Mouse (Mus musculus) limb, embryonic 13.5 days (tissue): ENCODE measurements around the gene Abca4. TPM values are rescaled to one million over a fixed set of nuclear protein-coding genes. Genes with fewer than 3 reads are reported as not detected.

Source experiments
- ATAC-seq: fragments of 200-750 bp; cut with Nextera tagmentation; 2 replicates; pipeline ENCODE4 v1.8.0; 2017; ENCODE audit warnings: low read depth, moderate number of reproducible peaks, moderate TSS enrichment; ENCODE audit not compliant: low FRiP score
- H3K27ac ChIP-seq: fragments of 300-500 bp; sonication (generic); 2 replicates; pipeline ENCODE4 v1.5.1; 2015; ENCODE audit warnings: inconsistent platforms, mild to moderate bottlenecking, moderate library complexity
- H3K27me3 ChIP-seq: fragments of 300-500 bp; sonication (generic); 2 replicates; pipeline ENCODE4 v1.6.1; 2015; ENCODE audit warnings: mild to moderate bottlenecking, inconsistent platforms
- H3K36me3 ChIP-seq: fragments of 300-500 bp; sonication (generic); 2 replicates; pipeline ENCODE4 v1.6.1; 2015; ENCODE audit warnings: inconsistent platforms, mild to moderate bottlenecking, moderate library complexity
- H3K4me1 ChIP-seq: fragments of 300-500 bp; sonication (generic); 2 replicates; pipeline ENCODE4 v1.6.1; 2015; ENCODE audit warnings: inconsistent platforms
- H3K4me2 ChIP-seq: fragments of 300-500 bp; sonication (generic); replicated peaks from 2 replicates; pipeline ENCODE4 v1.6.1; 2015; ENCODE audit warnings: inconsistent platforms, mild to moderate bottlenecking, moderate library complexity
- H3K4me3 ChIP-seq: fragments of 300-500 bp; sonication (generic); 2 replicates; pipeline ENCODE4 v1.5.1; 2015; ENCODE audit warnings: moderate library complexity, mild to moderate bottlenecking, inconsistent platforms
- H3K9ac ChIP-seq: fragments of 300-500 bp; sonication (generic); 2 replicates; pipeline ENCODE4 v1.6.1; 2015; ENCODE audit warnings: mild to moderate bottlenecking, inconsistent platforms
- H3K9me3 ChIP-seq: fragments of 300-500 bp; sonication (generic); 2 replicates; pipeline ENCODE4 v1.6.1; 2016; ENCODE audit warnings: inconsistent platforms
- WGBS: fragments of 180-500 bp; shearing (Covaris S2); methylation state at CpG from one replicate; pipeline ENCODE4 v1.1.7; 2015; 5-methylcytosine and 5-hydroxymethylcytosine counted together
- polyA plus RNA-seq: library from polyadenylated mRNA; unstranded; fragments of >200 nt; fragmentation: Nextera tagmentation; extraction: Ambion mirVana; gene quantifications from 2 replicates; pipeline ENCODE4 v1.2.1, GENCODE M21; 2015

Gene Abca4
- polyA plus RNA-seq, 1 experiment from 2014 or later = 0.83 TPM

DNA sequence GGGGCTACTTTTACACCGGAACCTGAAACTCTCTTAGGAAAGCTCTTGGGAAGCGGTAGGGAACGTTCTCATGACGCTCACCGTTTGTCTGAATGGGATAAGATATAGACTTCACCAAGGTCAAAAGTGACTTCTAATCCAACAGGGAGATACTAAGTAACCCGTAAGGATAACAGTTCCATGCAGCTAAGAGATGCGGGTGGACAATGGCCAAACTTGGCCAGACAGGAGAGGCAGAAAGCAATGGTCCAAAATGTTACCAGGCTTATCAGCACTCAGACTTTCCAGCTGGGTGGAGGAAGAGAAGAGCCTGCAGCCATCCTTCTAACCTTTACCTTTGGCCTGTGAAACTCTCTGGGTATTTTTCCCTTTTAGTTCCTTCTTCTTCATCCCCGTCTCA is 16.5 kb upstream of the Abca4 start:
- Histone ChIP-seq H3K9ac (no peak overlapping the region), H3K27me3 (no peaks in the 10 kb centered on the region), H3K9me3 (no peaks in the 10 kb centered on the region), H3K36me3 (no peaks in the 10 kb centered on the region), H3K4me1 (0 out of 2 replicates have a peak, but pooled peaks cover 5% of the 10 kb centered on the region), H3K27ac (no peak overlapping the region; the same call in 1 of the 2 replicates), H3K4me2 (no peak overlapping the region), H3K4me3 (no peak overlapping the region)
- ATAC-seq = no peak
- 94% methylated on average over 8 of the region's 8 CpGs for WGBS

DNA sequence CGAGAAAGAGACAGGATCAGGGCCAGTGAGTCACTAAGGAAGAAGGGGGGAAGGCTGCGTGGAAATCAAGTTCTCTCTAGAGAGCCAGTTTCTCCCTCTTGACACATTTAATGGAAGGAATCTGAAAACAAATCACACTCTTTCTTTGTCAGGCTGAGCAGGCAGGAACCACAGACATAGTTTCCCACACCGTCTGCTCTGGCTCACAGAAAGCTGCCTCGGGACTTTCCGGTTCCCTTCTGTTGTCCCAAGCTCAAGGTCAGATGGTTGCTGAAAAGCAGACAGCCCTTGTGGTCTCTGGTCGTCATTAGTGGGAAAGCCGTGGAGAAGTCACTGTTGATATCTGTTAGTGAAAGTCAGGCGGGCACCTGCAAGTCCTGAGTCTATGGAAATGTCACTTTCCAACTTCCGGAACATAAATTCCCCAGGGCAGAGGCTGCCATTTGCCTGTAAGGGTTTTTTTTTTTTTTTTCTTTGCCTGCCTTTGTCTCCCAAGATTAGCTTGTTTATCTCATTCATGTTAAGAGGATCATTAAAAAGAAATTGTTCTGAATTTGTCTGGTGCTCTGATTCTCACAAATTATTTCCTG is 10.9 kb upstream of the Abca4 start:
- peak overlapping the region; percentile 22; the same call in 1 of the 2 replicates for H3K27ac ChIP-seq
- 39% methylated on average over 9 of the region's 9 CpGs for WGBS
- H3K27me3 ChIP-seq = no peaks in the 10 kb centered on the region

DNA sequence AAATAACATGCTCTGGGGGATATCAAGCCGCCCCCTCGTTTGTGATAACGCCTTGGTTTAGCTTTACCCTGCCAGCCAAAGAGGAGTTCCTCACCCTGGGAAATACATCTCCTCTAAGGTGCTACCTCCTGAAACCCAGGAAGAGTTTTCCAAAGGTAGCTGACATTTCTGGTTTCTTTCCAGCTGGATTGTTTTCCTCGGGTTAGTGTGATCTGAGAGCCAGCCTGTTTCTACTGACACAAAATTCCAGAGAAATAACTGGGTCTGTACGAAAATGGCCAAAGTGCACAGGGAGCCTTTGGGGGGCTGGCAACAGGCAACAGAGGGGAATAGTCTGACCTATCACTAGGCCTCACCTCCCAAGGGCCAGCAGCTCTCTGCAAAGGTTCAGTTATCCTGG is 10.0 kb upstream of the Abca4 start:
- H3K36me3 ChIP-seq = no peaks in the 10 kb centered on the region
- H3K27ac ChIP-seq = no peak overlapping the region
- H3K4me3 ChIP-seq = no peak overlapping the region
- peaks cover 7% of the 10 kb centered on the region; the same call in 1 of the 2 replicates for H3K9me3 ChIP-seq
- H3K4me1 ChIP-seq = peaks cover 17% of the 10 kb centered on the region; the same call in 1 of the 2 replicates
- no peak for ATAC-seq
- H3K4me2 ChIP-seq = no peak overlapping the region
- no peaks in the 10 kb centered on the region for H3K27me3 ChIP-seq
- H3K9ac ChIP-seq = no peak overlapping the region
- 76% methylated on average over 5 of the region's 5 CpGs for WGBS

More for the DNA sequence above, 10.9 kb upstream of the Abca4 start:
- peaks cover 7% of the 10 kb centered on the region; the same call in 1 of the 2 replicates for H3K9me3 ChIP-seq
- H3K4me1 ChIP-seq = peaks cover 17% of the 10 kb centered on the region; the same call in 1 of the 2 replicates
- no peak for ATAC-seq
- no peak overlapping the region for H3K9ac ChIP-seq
- no peaks in the 10 kb centered on the region for H3K36me3 ChIP-seq
- no peak overlapping the region for H3K4me2 ChIP-seq
- no peak overlapping the region for H3K4me3 ChIP-seq

DNA sequence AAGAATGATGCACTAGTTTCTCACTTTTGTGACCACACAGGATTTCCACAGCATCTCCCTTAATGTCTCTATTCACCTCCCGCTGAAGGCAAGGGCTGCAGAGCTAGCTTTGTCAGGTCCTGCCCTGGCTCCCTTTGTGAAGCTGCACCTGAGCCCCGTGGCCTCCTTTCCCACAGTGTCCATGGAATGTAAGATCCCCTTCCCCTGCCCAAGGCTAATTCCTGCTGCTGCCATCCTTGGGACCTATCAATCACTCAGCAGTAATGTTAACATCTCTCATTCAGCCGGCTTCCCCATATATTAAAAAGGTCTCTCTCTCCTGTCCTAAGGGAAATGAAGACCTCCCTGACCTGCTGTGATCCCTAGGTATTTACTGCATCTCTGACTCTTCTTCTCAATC is 9.2 kb upstream of the Abca4 start:
- no peaks in the 10 kb centered on the region for H3K27me3 ChIP-seq
- WGBS = 62% methylated on average over 3 of the region's 3 CpGs
- H3K36me3 ChIP-seq = no peaks in the 10 kb centered on the region
- H3K9me3 ChIP-seq = peaks cover 7% of the 10 kb centered on the region; the same call in 1 of the 2 replicates
- H3K4me1 ChIP-seq = peaks cover 17% of the 10 kb centered on the region; the same call in 1 of the 2 replicates
- H3K4me3 ChIP-seq = no peak overlapping the region
- H3K27ac ChIP-seq = no peak overlapping the region; the same call in 1 of the 2 replicates
- H3K9ac ChIP-seq = no peak overlapping the region
- no peak overlapping the region for H3K4me2 ChIP-seq
- ATAC-seq = no peak

DNA sequence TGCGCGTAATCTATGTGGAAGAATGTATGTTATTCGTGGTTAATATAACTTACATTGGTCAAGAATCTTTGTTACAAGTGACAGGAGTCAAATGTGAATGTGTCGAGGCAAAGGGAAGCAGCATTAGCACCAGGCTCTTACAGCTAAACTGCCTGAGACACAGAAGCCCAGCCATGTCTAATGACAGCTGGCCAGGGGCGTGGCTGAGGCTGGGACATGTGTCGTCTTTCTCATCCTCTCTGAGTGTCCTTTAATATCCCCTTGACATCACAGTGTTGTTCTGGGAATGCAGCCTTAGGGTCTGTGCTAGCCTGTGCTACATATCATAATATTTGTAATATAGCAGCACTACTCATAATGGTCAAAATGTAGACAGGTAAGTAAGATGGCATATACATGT is 3.7 kb upstream of the Abca4 start:
- Histone ChIP-seq H3K27ac (no peak overlapping the region), H3K9me3 (peaks cover 7% of the 10 kb centered on the region; the same call in 1 of the 2 replicates), H3K27me3 (0 out of 2 replicates have a peak, but pooled peaks cover 7% of the 10 kb centered on the region), H3K9ac (no peak overlapping the region), H3K4me3 (no peak overlapping the region), H3K4me2 (no peak overlapping the region), H3K36me3 (no peaks in the 10 kb centered on the region), H3K4me1 (peaks cover 28% of the 10 kb centered on the region)
- WGBS = 80% methylated on average over 6 of the region's 6 CpGs
- no peak for ATAC-seq

DNA sequence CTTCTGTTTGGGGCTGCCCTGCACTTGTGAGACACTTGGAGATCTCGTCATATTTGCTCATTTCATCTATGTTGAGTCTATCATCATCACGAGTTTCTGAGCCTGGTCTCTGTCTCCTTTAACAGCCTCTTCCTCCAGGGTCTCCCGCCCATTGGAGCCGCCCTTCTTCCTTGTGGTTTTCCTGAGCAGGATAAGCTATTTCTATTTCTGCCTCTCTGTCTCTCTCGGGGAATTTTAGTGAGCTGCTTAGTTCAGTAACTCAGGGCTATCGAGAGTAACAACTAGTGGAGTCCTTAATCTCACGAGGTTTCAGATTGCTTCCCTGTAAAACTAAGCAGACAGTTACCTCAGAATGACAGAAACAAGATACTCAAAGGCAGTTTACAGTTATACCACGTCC is 1.1 kb upstream of the Abca4 start:
- H3K4me1 ChIP-seq = peaks cover 53% of the 10 kb centered on the region
- H3K27ac ChIP-seq = no peak overlapping the region
- WGBS = 20% methylated on average over 8 of the region's 8 CpGs
- no peak for ATAC-seq
- no peak overlapping the region for H3K9ac ChIP-seq
- peak overlapping the region; percentile 50 for H3K4me2 ChIP-seq
- no peak overlapping the region for H3K4me3 ChIP-seq
- no peaks in the 10 kb centered on the region for H3K9me3 ChIP-seq
- H3K36me3 ChIP-seq = no peaks in the 10 kb centered on the region
- H3K27me3 ChIP-seq = 0 out of 2 replicates have a peak, but pooled peaks cover 7% of the 10 kb centered on the region

DNA sequence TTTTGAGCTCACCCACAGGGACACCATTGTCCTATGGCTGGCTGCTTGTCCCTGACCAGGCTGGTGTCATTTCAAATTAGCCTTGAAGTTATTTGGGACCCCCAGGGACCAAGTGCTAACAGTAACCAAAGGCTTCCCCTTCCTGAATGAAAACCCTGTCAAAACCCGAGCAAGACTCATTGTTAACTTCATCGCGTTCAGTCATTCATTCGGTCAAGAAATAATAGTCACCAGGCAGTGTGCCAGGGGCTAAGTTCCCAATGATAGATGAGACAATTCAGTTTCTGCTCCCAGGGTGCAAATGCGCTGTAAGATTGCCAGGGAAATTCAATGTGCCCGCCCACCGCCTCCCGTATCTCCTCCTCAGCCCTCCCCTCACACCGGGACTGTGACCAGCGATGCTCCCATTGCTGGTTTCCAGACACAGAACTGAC is 2.0 kb downstream of the Abca4 start:
- peak overlapping the region; percentile 94; the same call in 1 of the 2 replicates for H3K27ac ChIP-seq
- no peak overlapping the region for H3K4me2 ChIP-seq
- 0 out of 2 replicates have a peak, but pooled peaks cover 7% of the 10 kb centered on the region for H3K27me3 ChIP-seq
- no peak overlapping the region for H3K4me3 ChIP-seq
- no peaks in the 10 kb centered on the region for H3K36me3 ChIP-seq
- H3K4me1 ChIP-seq = peaks cover 69% of the 10 kb centered on the region
- ATAC-seq = no peak
- no peaks in the 10 kb centered on the region for H3K9me3 ChIP-seq
- H3K9ac ChIP-seq = no peak overlapping the region
- 30% methylated on average over 10 of the region's 10 CpGs for WGBS

DNA sequence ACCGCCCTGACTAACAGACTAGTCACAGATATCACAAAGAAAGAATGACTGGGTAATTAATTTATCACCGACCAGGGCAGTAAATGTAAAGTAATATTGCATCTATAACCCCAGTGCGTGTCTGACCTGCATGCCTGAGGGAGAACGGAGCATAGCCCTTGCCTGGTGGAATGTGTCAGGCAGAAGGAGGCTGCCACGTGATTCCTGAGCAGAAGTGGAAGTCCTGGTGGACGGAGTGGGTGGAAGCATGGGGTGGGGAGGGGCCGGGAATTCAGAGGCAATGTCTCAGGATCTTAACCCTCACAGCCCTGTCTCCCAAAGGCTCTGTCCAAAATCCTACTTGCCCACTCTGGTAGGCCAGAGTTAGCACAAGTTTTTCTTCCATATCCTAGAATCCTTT is 3.2 kb downstream of the Abca4 start:
- Histone ChIP-seq H3K4me1 (peaks cover 69% of the 10 kb centered on the region), H3K4me3 (0 out of 2 replicates have a peak overlapping the region, but pooled peaks have one; percentile 18), H3K27me3 (0 out of 2 replicates have a peak, but pooled peaks cover 7% of the 10 kb centered on the region), H3K9ac (0 out of 2 replicates have a peak overlapping the region, but pooled peaks have one; percentile 31), H3K9me3 (no peaks in the 10 kb centered on the region), H3K36me3 (no peaks in the 10 kb centered on the region), H3K4me2 (peak overlapping the region; percentile 53), H3K27ac (peak overlapping the region; percentile 94)
- 14% methylated on average over 7 of the region's 7 CpGs for WGBS
- peak; percentile 66 for ATAC-seq

DNA sequence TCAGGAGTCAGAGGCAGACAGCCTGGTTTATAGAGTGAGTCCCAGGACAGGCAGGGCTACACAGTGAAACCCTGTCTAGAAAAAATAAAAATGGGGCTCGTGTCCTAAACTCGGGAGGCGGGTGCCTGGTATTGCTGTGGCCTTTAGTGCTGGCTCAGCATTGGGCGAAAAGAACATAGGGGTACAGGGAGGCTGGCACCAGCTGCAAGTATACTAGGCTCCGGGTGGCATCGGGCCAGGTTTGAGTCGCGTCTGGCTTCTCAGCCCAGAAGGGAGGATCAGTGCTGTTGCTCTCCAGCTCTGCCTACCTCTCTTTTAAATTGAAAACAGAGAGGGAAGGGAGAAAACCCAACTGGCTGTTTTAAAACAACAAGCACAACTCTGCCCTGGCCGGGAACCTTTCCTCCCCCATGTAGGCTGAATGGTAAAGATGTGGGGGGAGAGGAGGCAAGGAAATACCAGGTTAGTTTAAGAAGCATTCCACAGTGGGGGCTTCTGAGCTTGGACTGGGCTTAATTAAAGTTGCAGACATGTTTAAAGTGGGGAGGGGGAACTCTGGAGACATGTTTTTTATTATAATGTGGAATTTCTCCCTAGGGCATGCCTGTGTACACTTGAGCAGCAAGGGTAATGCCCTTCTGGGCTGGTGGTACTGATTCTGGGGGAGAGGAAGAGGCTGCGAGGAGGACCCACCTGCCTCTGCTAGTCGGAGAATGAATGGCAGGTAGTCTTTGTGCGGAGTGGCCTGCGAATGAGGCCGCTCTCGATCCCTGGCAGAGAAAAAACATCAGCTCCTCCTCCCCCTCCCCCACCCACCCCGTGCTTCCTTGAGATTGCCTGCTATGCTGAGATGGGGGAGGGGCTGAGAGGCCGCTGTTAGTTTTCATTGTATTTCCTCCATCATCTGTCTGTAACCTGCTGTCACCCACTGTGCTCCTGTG is 3.9 kb downstream of the Abca4 start:
- Histone ChIP-seq H3K9me3 (no peaks in the 10 kb centered on the region), H3K27me3 (0 out of 2 replicates have a peak, but pooled peaks cover 7% of the 10 kb centered on the region), H3K4me1 (peaks cover 62% of the 10 kb centered on the region), H3K4me3 (peak overlapping the region; percentile 18), H3K27ac (peak overlapping the region; percentile 94), H3K36me3 (no peaks in the 10 kb centered on the region), H3K4me2 (peak overlapping the region; percentile 53), H3K9ac (peak overlapping the region; percentile 39; the same call in 1 of the 2 replicates)
- WGBS = 9% methylated on average over 17 of the region's 17 CpGs
- peak; percentile 81 for ATAC-seq

DNA sequence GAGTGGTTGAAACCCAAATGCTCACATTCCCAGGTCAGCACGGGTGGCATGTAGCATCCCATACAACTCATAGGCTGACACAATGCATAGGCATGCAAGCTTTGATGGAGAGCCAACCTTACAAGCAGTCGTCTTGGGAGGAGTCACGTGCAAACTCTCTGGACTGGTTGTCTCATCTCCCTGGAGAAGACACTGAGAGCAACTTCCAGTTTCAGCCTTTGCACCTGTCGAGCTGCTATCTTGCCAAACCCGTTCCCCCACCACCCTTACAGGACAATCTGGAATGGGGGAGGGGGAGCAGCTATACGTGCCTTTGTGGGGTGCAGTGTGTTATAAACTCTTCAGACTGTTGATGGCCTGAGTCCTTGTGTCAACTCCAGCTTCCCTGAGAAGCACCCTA is 4.9 kb downstream of the Abca4 start:
- H3K36me3 ChIP-seq = no peaks in the 10 kb centered on the region
- 0 out of 2 replicates have a peak overlapping the region, but pooled peaks have one; percentile 22 for H3K27ac ChIP-seq
- H3K9me3 ChIP-seq = no peaks in the 10 kb centered on the region
- no peak for ATAC-seq
- 0 out of 2 replicates have a peak, but pooled peaks cover 4% of the 10 kb centered on the region for H3K27me3 ChIP-seq
- no peak overlapping the region for H3K4me3 ChIP-seq
- WGBS = 49% methylated on average over 6 of the region's 6 CpGs
- peaks cover 62% of the 10 kb centered on the region for H3K4me1 ChIP-seq
- H3K9ac ChIP-seq = no peak overlapping the region
- no peak overlapping the region for H3K4me2 ChIP-seq

DNA sequence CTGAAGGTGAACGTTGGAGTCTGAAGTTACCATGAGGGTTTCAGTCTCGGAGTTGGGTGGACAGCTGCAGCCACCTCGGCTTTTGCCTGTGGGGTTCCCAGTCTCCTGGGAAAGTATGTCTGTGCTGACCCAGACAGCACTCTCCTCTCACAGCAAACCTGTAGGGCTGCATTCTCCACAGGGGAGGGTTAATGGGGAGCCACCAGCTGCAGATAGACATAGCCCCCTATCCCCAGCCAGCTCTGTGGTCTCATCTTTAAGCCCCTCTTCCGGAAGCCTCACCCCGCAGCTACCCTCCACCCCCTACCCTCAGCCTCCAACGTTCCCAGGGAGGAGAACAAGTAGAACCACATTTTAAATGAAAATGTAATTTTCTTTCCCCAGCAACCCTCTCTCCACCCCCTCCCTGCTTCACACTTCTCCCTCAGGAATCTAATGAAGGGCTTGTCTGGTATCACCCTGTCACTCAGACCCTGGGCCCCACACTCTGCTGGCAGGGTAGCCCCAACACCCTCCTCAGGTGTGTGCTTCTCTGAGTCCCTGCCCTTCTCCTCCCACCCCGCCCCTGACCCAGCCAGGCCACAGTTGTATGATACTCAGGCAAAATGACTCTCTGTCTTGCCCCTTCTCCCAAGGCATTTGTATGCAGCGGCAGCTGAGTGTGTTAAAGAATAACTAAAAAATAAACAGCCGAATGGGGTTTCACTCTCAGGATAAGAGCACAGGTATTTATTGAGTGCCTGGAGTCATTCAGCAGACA is 14.4 kb downstream of the Abca4 start:
- 0 out of 2 replicates have a peak, but pooled peaks have one; percentile 39 for ATAC-seq
- 42% methylated on average over 9 of the region's 9 CpGs for WGBS

More for the DNA sequence above, 14.4 kb downstream of the Abca4 start:
- Histone ChIP-seq H3K27ac (peak overlapping the region; percentile 22; the same call in 1 of the 2 replicates), H3K4me2 (no peak overlapping the region), H3K27me3 (no peaks in the 10 kb centered on the region), H3K36me3 (no peaks in the 10 kb centered on the region), H3K9ac (no peak overlapping the region), H3K4me3 (no peak overlapping the region), H3K4me1 (peaks cover 22% of the 10 kb centered on the region), H3K9me3 (no peaks in the 10 kb centered on the region)
